Mouse (Mus musculus) layer of hippocampus, postnatal 25 days (tissue): ENCODE measurements around the gene Prmt9. TPM values are rescaled to one million over a fixed set of nuclear protein-coding genes. Genes with fewer than 3 reads are reported as not detected.

Experiments
- DNase-seq, 2 experiments: peaks; one replicate each; pipeline ENCODE4 v3.0.0; 2022; ENCODE audit warnings: mixed read lengths in 2 of 2, low spot score in 1 of 2; ENCODE audit errors: extremely low spot score in 1 of 2
- total RNA-seq, 2 experiments: library from RNA; stranded (reverse); gene quantifications; 2 replicates each; pipeline ENCODE4 v1.2.3; 2021

Prmt9 gene
- total RNA-seq, 2 experiments from 2014 or later, result 18.9 to 20.8 TPM

- DNase-seq, result no peak
These were observed 23.1 kb upstream of the Prmt9 start for GRCm38 (mm10) chr8:77526130-77526529.

- DNase-seq, result no peak
These were observed 14.7 kb upstream of the Prmt9 start for GRCm38 (mm10) chr8:77534358-77534992.

- peak; percentile 23 to 51 for DNase-seq
These were observed 14.1 kb upstream of the Prmt9 start for GRCm38 (mm10) chr8:77535026-77535595.

- DNase-seq, result no peak
These were observed 12.4 kb upstream of the Prmt9 start for GRCm38 (mm10) chr8:77536821-77537220.

GRCm38 (mm10) chr8:77538256-77538655, 10.9 kb upstream of the Prmt9 start:
- DNase-seq, result no peak

GRCm38 (mm10) chr8:77543152-77543777, 5.9 kb upstream of the Prmt9 start:
- DNase-seq, result no peak

GRCm38 (mm10) chr8:77544428-77544827, 4.8 kb upstream of the Prmt9 start:
- DNase-seq, result no peak

GRCm38 (mm10) chr8:77545616-77546015, 3.6 kb upstream of the Prmt9 start:
- DNase-seq, result no peak

GRCm38 (mm10) chr8:77549881-77550580, 834 bp downstream of the Prmt9 start:
- DNase-seq, result no peak

- no peak for DNase-seq
These were observed 3.3 kb downstream of the Prmt9 start for GRCm38 (mm10) chr8:77552491-77552890.

GRCm38 (mm10) chr8:77561441-77561840, 12.2 kb downstream of the Prmt9 start:
- no peak for DNase-seq

GRCm38 (mm10) chr8:77574229-77574628, 25.0 kb downstream of the Prmt9 start:
- no peak for DNase-seq

- no peak for DNase-seq
These were observed 28.5 kb downstream of the Prmt9 start for GRCm38 (mm10) chr8:77577674-77578073.

- no peak for DNase-seq
These were observed 35.0 kb downstream of the Prmt9 start for GRCm38 (mm10) chr8:77584174-77584573.

GRCm38 (mm10) chr8:77609621-77610020, 60.4 kb downstream of the Prmt9 start:
- DNase-seq, result no peak

- DNase-seq, result peak; percentile 90 to 96
These were observed 61.3 kb downstream of the Prmt9 start, which contains the start of gene Tmem184c for GRCm38 (mm10) chr8:77610374-77610969. Gene Tmem184c (minus strand): TSS chr8:77610698.

GRCm38 (mm10) chr8:77617916-77618315, 68.7 kb downstream of the Prmt9 start:
- DNase-seq, result peak in 1 of 2 experiments; percentile 13

- DNase-seq, result no peak
These were observed 74.5 kb downstream of the Prmt9 start for GRCm38 (mm10) chr8:77623677-77624209.

- DNase-seq, result peak; percentile 75 to 93
These were observed 80.8 kb downstream of the Prmt9 start for GRCm38 (mm10) chr8:77629858-77630537.

GRCm38 (mm10) chr8:77630691-77631090, 81.5 kb downstream of the Prmt9 start:
- no peak for DNase-seq
